Comparison of ENCODE assay signal across 8 mouse cellular contexts in the genomic region with DNA sequence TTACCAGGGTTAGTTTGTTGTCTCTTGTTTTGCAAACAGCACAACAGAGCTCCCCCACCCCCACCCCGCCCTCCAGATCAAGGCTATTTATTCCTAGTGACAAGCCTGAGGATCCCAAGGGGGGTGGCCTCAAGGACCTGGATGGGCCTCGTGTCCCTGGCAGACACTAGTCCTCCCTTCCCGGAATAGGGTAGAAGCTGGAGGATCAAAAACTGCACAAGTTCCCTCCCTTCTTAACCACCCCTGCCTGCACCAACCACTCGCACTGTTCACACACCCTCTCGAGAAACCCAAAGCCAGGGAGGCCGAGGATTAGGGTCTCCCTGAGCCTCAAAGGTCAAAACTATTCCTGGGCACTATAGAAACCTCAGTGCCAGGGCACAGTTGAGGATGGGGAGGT. TPM values are rescaled to one million over a fixed set of nuclear protein-coding genes. Genes with fewer than 3 reads are reported as not detected.
DNase-seq lines count a peak whose midpoint lies in the region; ATAC-seq lines count a peak whose summit lies in the region.

No protein-coding gene starts in this region.

- H3K4me1 ChIP-seq in lung, embryonic 16.5 days (replicated peaks; ENCODE audit: control insufficient read depth, insufficient read depth, low read length): peaks cover 32% of the 10 kb centered on the region
- H3K4me1 ChIP-seq in forebrain, embryonic 13.5 days: peaks cover 49% of the 10 kb centered on the region
- H3K4me1 ChIP-seq in intestine, embryonic 16.5 days (ENCODE audit: control insufficient read depth, insufficient read depth, low read length): peaks cover 37% of the 10 kb centered on the region
- H3K4me1 ChIP-seq in neural tube, embryonic 13.5 days (replicated peaks): peaks cover 37% of the 10 kb centered on the region

- no peak overlapping the region for H3K27ac ChIP-seq in lung, embryonic 16.5 days (ENCODE audit: low read length)
- no peak overlapping the region for H3K27ac ChIP-seq in forebrain, embryonic 13.5 days
- peak overlapping the region; percentile 87 for H3K27ac ChIP-seq in intestine, embryonic 16.5 days (ENCODE audit: low read length)
- H3K27ac ChIP-seq in neural tube, embryonic 13.5 days (replicated peaks): no peak overlapping the region

- no peaks in the 10 kb centered on the region for H3K36me3 ChIP-seq in lung, embryonic 16.5 days (ENCODE audit: control insufficient read depth, insufficient read depth, low read length)
- no peaks in the 10 kb centered on the region for H3K36me3 ChIP-seq in forebrain, embryonic 13.5 days (ENCODE audit: poor library complexity, severe bottlenecking)
- H3K36me3 ChIP-seq in intestine, embryonic 16.5 days (ENCODE audit: control insufficient read depth, insufficient read depth, low read length): no peaks in the 10 kb centered on the region
- H3K36me3 ChIP-seq in neural tube, embryonic 13.5 days: no peaks in the 10 kb centered on the region

- peak overlapping the region; percentile 91 for H3K4me2 ChIP-seq in lung, embryonic 16.5 days (ENCODE audit: low read depth, low read length)
- peak overlapping the region; percentile 98 for H3K4me2 ChIP-seq in forebrain, embryonic 13.5 days
- peak overlapping the region; percentile 86 for H3K4me2 ChIP-seq in intestine, embryonic 16.5 days (ENCODE audit: low read depth, low read length)
- H3K4me2 ChIP-seq in neural tube, embryonic 13.5 days: peak overlapping the region; percentile 96

- WGBS in lung, embryonic 16.5 days: 21% methylated on average over 6 of the region's 6 CpGs
- WGBS in forebrain, embryonic 13.5 days: 3% methylated on average over 6 of the region's 6 CpGs
- 20% methylated on average over 6 of the region's 6 CpGs for WGBS in intestine, embryonic 16.5 days
- 11% methylated on average over 6 of the region's 6 CpGs for WGBS in neural tube, embryonic 13.5 days

- H3K4me3 ChIP-seq in lung, embryonic 16.5 days (ENCODE audit: low read length): peak overlapping the region; percentile 84
- peak overlapping the region; percentile 68; the same call in 1 of the 2 replicates for H3K4me3 ChIP-seq in forebrain, embryonic 13.5 days
- peak overlapping the region; percentile 79 for H3K4me3 ChIP-seq in intestine, embryonic 16.5 days (ENCODE audit: low read length)
- H3K4me3 ChIP-seq in neural tube, embryonic 13.5 days: peak overlapping the region; percentile 58; the same call in 1 of the 2 replicates

- no peaks in the 10 kb centered on the region for H3K9me3 ChIP-seq in lung, embryonic 16.5 days (ENCODE audit: control insufficient read depth, low read length)
- H3K9me3 ChIP-seq in forebrain, embryonic 13.5 days (replicated peaks): no peaks in the 10 kb centered on the region
- H3K9me3 ChIP-seq in intestine, embryonic 16.5 days (ENCODE audit: control insufficient read depth, low read length): no peaks in the 10 kb centered on the region
- H3K9me3 ChIP-seq in neural tube, embryonic 13.5 days: no peaks in the 10 kb centered on the region

- intact Hi-C loops in left cerebral cortex, postnatal 36 days (cut with DNase I): no loop called here

- no peak for ATAC-seq in lung, embryonic 16.5 days (ENCODE audit: low read depth)
- ATAC-seq in forebrain, embryonic 13.5 days: no peak
- ATAC-seq in intestine, embryonic 16.5 days: no peak
- no peak for ATAC-seq in neural tube, embryonic 13.5 days (ENCODE audit: low read depth)

- peaks cover 23% of the 10 kb centered on the region for H3K27me3 ChIP-seq in lung, embryonic 16.5 days (ENCODE audit: control insufficient read depth, insufficient read depth, low read depth, low read length)
- peaks cover 25% of the 10 kb centered on the region for H3K27me3 ChIP-seq in forebrain, embryonic 13.5 days
- no peaks in the 10 kb centered on the region for H3K27me3 ChIP-seq in intestine, embryonic 16.5 days (replicated peaks; ENCODE audit: control insufficient read depth, insufficient read depth, low read length)
- H3K27me3 ChIP-seq in neural tube, embryonic 13.5 days: peaks cover 69% of the 10 kb centered on the region

- H3K9ac ChIP-seq in lung, embryonic 16.5 days (ENCODE audit: low read length): peak overlapping the region; percentile 85; the same call in 1 of the 2 replicates
- peak overlapping the region; percentile 77; the same call in 1 of the 2 replicates for H3K9ac ChIP-seq in forebrain, embryonic 13.5 days
- peak overlapping the region; percentile 85 for H3K9ac ChIP-seq in intestine, embryonic 16.5 days (ENCODE audit: low read depth, low read length)
- no peak overlapping the region for H3K9ac ChIP-seq in neural tube, embryonic 13.5 days

- DNase-seq in lung, adult 18-20 months: no peak
- no peak for DNase-seq in layer of hippocampus, adult 8-10 months (ENCODE audit: low spot score in 2 of 2)
- DNase-seq in left cerebral cortex, postnatal 36 days (ENCODE audit: low spot score in 2 of 2): no peak
- DNase-seq in cerebellum, adult 11 months: no peak

RNA-seq across cellular contexts. Expression of a gene that starts 0.7 kb away (rescaled TPM):
- 6.6 and 8.0 TPM in 2 replicates for polyA plus RNA-seq in lung, embryonic 16.5 days (2015; fragmentation: Nextera tagmentation; extraction: Ambion mirVana)
- 2.6 and 3.2 TPM in 2 replicates for polyA plus RNA-seq in forebrain, embryonic 13.5 days (2015; fragmentation: Nextera tagmentation; extraction: Ambion mirVana)
- 5.1 and 5.2 TPM in 2 replicates for polyA plus RNA-seq in intestine, embryonic 16.5 days (2015; fragmentation: Nextera tagmentation; extraction: Ambion mirVana)
- polyA plus RNA-seq in neural tube, embryonic 13.5 days (2015; fragmentation: Nextera tagmentation; extraction: Ambion mirVana): 2.6 and 2.9 TPM in 2 replicates
- total RNA-seq in layer of hippocampus, adult 8-10 months (2022): 1 to 10 TPM; 1.6 to 2.9 (median 2.0) TPM
- total RNA-seq in left cerebral cortex, postnatal 36 days (2021): 1 to 10 TPM; 1.6 to 1.9 TPM

RNA-seq across cellular contexts. Expression of a gene that starts 6.4 kb away (rescaled TPM):
- polyA plus RNA-seq in lung, embryonic 16.5 days (2015; fragmentation: Nextera tagmentation; extraction: Ambion mirVana): 52.9 and 59.5 TPM in 2 replicates
- 49.9 and 59.1 TPM in 2 replicates for polyA plus RNA-seq in forebrain, embryonic 13.5 days (2015; fragmentation: Nextera tagmentation; extraction: Ambion mirVana)
- polyA plus RNA-seq in intestine, embryonic 16.5 days (2015; fragmentation: Nextera tagmentation; extraction: Ambion mirVana): 51.8 and 58.6 TPM in 2 replicates
- 49.2 and 54.2 TPM in 2 replicates for polyA plus RNA-seq in neural tube, embryonic 13.5 days (2015; fragmentation: Nextera tagmentation; extraction: Ambion mirVana)
- total RNA-seq in layer of hippocampus, adult 8-10 months (2022): 10 to 100 TPM; 15.3 to 18.3 (median 16.4) TPM
- 10 to 100 TPM; 14.4 to 15.1 TPM for total RNA-seq in left cerebral cortex, postnatal 36 days (2021)

RNA-seq across cellular contexts. Expression of a gene that starts 14.8 kb away (rescaled TPM):
- polyA plus RNA-seq in lung, embryonic 16.5 days (2015; fragmentation: Nextera tagmentation; extraction: Ambion mirVana): 122 and 134 TPM in 2 replicates
- 169 and 177 TPM in 2 replicates for polyA plus RNA-seq in forebrain, embryonic 13.5 days (2015; fragmentation: Nextera tagmentation; extraction: Ambion mirVana)
- 105 and 125 TPM in 2 replicates for polyA plus RNA-seq in intestine, embryonic 16.5 days (2015; fragmentation: Nextera tagmentation; extraction: Ambion mirVana)
- polyA plus RNA-seq in neural tube, embryonic 13.5 days (2015; fragmentation: Nextera tagmentation; extraction: Ambion mirVana): 101 and 115 TPM in 2 replicates
- 10 to 100 TPM; 33.8 to 39.5 (median 36.0) TPM for total RNA-seq in layer of hippocampus, adult 8-10 months (2022)
- 10 to 100 TPM; 31.8 to 37.3 TPM for total RNA-seq in left cerebral cortex, postnatal 36 days (2021)

RNA-seq across cellular contexts. Expression of a gene that starts 41.9 kb away (rescaled TPM):
- polyA plus RNA-seq in lung, embryonic 16.5 days (2015; fragmentation: Nextera tagmentation; extraction: Ambion mirVana): 36.0 and 40.3 TPM in 2 replicates
- polyA plus RNA-seq in forebrain, embryonic 13.5 days (2015; fragmentation: Nextera tagmentation; extraction: Ambion mirVana): 25.8 and 25.9 TPM in 2 replicates
- 27.0 and 27.5 TPM in 2 replicates for polyA plus RNA-seq in intestine, embryonic 16.5 days (2015; fragmentation: Nextera tagmentation; extraction: Ambion mirVana)
- polyA plus RNA-seq in neural tube, embryonic 13.5 days (2015; fragmentation: Nextera tagmentation; extraction: Ambion mirVana): 23.6 and 29.1 TPM in 2 replicates
- 10 to 100 TPM; 45.2 to 60.9 (median 49.3) TPM for total RNA-seq in layer of hippocampus, adult 8-10 months (2022)
- 10 to 100 TPM; 35.8 to 49.7 TPM for total RNA-seq in left cerebral cortex, postnatal 36 days (2021)

RNA-seq across cellular contexts. Expression of a gene that starts 43.2 kb away (rescaled TPM):
- polyA plus RNA-seq in lung, embryonic 16.5 days (2015; fragmentation: Nextera tagmentation; extraction: Ambion mirVana): 0.06 and 0.13 TPM in 2 replicates
- 12.0 and 13.2 TPM in 2 replicates for polyA plus RNA-seq in forebrain, embryonic 13.5 days (2015; fragmentation: Nextera tagmentation; extraction: Ambion mirVana)
- 0.04 TPM in 1 of 2 replicates, not detected in the other for polyA plus RNA-seq in intestine, embryonic 16.5 days (2015; fragmentation: Nextera tagmentation; extraction: Ambion mirVana)
- 8.0 and 8.7 TPM in 2 replicates for polyA plus RNA-seq in neural tube, embryonic 13.5 days (2015; fragmentation: Nextera tagmentation; extraction: Ambion mirVana)
- 10 to 100 TPM; 39.6 to 42.8 (median 40.0) TPM for total RNA-seq in layer of hippocampus, adult 8-10 months (2022)
- 10 to 100 TPM; 14.8 to 21.6 TPM for total RNA-seq in left cerebral cortex, postnatal 36 days (2021)
